ENCODE assay signal across 8 mouse cellular contexts in the genomic region with DNA sequence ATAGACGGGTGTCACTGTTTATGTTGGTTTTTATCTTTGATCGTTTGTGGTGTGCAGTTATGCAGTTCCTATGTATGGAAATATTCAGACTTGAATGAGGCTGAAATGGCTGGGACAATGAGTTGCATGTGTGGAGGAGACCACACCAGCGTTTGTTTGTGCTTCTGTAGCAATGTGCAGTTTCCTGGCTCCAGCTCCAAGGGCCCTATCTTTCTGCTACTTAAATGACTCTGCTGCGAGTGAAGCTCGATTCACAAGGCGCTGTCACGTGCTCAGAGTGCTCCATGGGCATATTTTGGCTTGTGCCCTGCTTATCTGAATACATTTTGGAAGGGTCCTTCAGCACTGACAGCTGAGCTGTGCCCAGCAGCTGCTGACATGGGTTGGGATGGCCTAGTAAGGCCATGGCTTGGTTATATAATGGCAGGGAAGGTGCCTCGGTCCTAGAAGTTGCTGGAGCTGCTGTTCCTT. TPM values are rescaled to one million over a fixed set of nuclear protein-coding genes. Genes with fewer than 3 reads are reported as not detected.
DNase-seq lines count a peak whose midpoint lies in the region; ATAC-seq and TF ChIP-seq lines count a peak whose summit lies in the region.

No protein-coding gene starts in this region.

- H3K4me1 ChIP-seq in intestine, embryonic 16.5 days (ENCODE audit: control insufficient read depth, insufficient read depth, low read length): peaks cover 53% of the 10 kb centered on the region
- peaks cover 19% of the 10 kb centered on the region for H3K4me1 ChIP-seq in lung, adult 2 months (ENCODE audit: control insufficient read depth, insufficient read depth, low read length)

- H3K36me3 ChIP-seq in intestine, embryonic 16.5 days (ENCODE audit: control insufficient read depth, insufficient read depth, low read length): no peaks in the 10 kb centered on the region

- 19% methylated on average over 8 of the region's 8 CpGs for WGBS in intestine, embryonic 16.5 days
- WGBS in lung, adult 2 months: 9% methylated on average over 8 of the region's 8 CpGs

- H3K4me3 ChIP-seq in intestine, embryonic 16.5 days (ENCODE audit: low read length): peak overlapping the region; percentile 19
- H3K4me3 ChIP-seq in lung, adult 2 months (replicated peaks; ENCODE audit: extremely low read depth, low read depth, low read length): peak overlapping the region; percentile 18

- H3K9me3 ChIP-seq in intestine, embryonic 16.5 days (ENCODE audit: control insufficient read depth, low read length): no peaks in the 10 kb centered on the region

- H3K9ac ChIP-seq in intestine, embryonic 16.5 days (ENCODE audit: low read depth, low read length): peak overlapping the region; percentile 30; the same call in 1 of the 2 replicates

- H3K27me3 ChIP-seq in intestine, embryonic 16.5 days (replicated peaks; ENCODE audit: control insufficient read depth, insufficient read depth, low read length): no peaks in the 10 kb centered on the region

- peak overlapping the region; percentile 84 for H3K27ac ChIP-seq in intestine, embryonic 16.5 days (ENCODE audit: low read length)

- ATAC-seq in intestine, embryonic 16.5 days: no peak

- 0 out of 2 replicates have a peak, but pooled peaks have one; percentile 6 for TF ChIP-seq POLR2A in lung, adult 2 months (IDR thresholded peaks at IDR 0.05; ENCODE audit: borderline replicate concordance, extremely low read depth, low read depth, low read length)

- no peak for TF ChIP-seq CTCF in lung, adult 2 months (IDR thresholded peaks at IDR 0.05; ENCODE audit: insufficient read depth, low read length)

- DNase-seq in ovary, adult 18-20 months (ENCODE audit: low spot score): peak; percentile 59
- DNase-seq in ovary, postnatal 14 days (ENCODE audit: low spot score): no peak
- peak; percentile 42 to 59 for DNase-seq in cerebellum, postnatal 36 days
- DNase-seq in heart, adult 18-20 months: peak; percentile 84 to 87
- DNase-seq in lung, adult 2 months: peak; percentile 47
- peak; percentile 25 for DNase-seq in retina, embryonic 14.5 days (ENCODE audit: low spot score)
- no peak for DNase-seq in thymus, postnatal 0 days (ENCODE audit: low spot score)

- H3K4me2 ChIP-seq in intestine, embryonic 16.5 days (ENCODE audit: low read depth, low read length): peak overlapping the region; percentile 55

RNA-seq across cellular contexts. Expression of gene Sik3, which starts 2.5 kb away (rescaled TPM):
- 10 to 100 TPM; 67.9 to 69.1 TPM for total RNA-seq in heart, adult 18-20 months (2021)
- polyA plus RNA-seq in intestine, embryonic 16.5 days (2015; fragmentation: Nextera tagmentation; extraction: Ambion mirVana): 5.1 and 5.2 TPM in 2 replicates
- polyA plus RNA-seq in lung, adult 2 months (2012; rRNA removed): 16.7 and 22.2 TPM in 2 replicates
- polyA plus RNA-seq in thymus, postnatal 0 days (2015; fragmentation: Nextera tagmentation; extraction: Ambion mirVana): 6.3 and 9.4 TPM in 2 replicates

RNA-seq across cellular contexts. Expression of gene Pafah1b2, which starts 2.6 kb away (rescaled TPM):
- 10 to 100 TPM; 52.3 to 58.0 TPM for total RNA-seq in heart, adult 18-20 months (2021)
- 123 and 137 TPM in 2 replicates for polyA plus RNA-seq in intestine, embryonic 16.5 days (2015; fragmentation: Nextera tagmentation; extraction: Ambion mirVana)
- 22.0 and 24.9 TPM in 2 replicates for polyA plus RNA-seq in lung, adult 2 months (2012; rRNA removed)
- 110 TPM in 2 replicates for polyA plus RNA-seq in thymus, postnatal 0 days (2015; fragmentation: Nextera tagmentation; extraction: Ambion mirVana)

Comparison
In these comparisons a context has a peak if more than half of its experiments do, and no peak if none do; other contexts are left out.
1. DNase-seq: peak in ovary, adult 18-20 months (single experiment), cerebellum, postnatal 36 days (2 of 2), heart, adult 18-20 months (2 of 2), lung, adult 2 months (single experiment) and retina, embryonic 14.5 days (single experiment); none in ovary, postnatal 14 days (single experiment) and thymus, postnatal 0 days (single experiment).